Mouse (Mus musculus) frontal cortex, adult (tissue): ENCODE results near the gene Cpd.
"Not testable (repeated sequence)": the region's sequence is repeated elsewhere in the genome, so short reads cannot be mapped to it uniquely, and the experiment has no call there.

Experiments used
- ATAC-seq: cut with Nextera tagmentation; 2 replicates; pipeline ENCODE4 v1.9.2; 2017; ENCODE audit warnings: mild to moderate bottlenecking, moderate library complexity, mixed read lengths; ENCODE audit not compliant: low TSS enrichment

Gene Cpd

DNA sequence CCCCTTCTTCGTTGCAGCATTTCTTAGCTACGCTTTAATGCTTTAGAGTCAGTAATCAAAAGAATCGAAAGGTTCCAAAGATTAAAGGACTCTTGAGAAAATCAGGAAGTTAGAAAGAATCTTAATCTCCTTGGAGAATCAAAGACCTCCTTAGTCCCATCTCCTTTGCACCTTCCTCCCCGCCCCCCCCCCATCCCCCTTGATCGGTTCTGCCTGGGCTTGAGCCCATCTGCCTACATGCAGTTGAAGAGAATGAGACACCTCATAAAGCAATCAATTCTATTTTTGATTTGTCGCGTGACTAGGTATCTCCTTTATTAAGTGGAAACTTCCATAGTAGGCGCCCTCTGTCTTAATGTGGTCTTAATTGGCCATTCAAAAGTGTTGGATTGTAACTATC is 536 bp upstream of the Cpd start:
- ATAC-seq: no peak

DNA sequence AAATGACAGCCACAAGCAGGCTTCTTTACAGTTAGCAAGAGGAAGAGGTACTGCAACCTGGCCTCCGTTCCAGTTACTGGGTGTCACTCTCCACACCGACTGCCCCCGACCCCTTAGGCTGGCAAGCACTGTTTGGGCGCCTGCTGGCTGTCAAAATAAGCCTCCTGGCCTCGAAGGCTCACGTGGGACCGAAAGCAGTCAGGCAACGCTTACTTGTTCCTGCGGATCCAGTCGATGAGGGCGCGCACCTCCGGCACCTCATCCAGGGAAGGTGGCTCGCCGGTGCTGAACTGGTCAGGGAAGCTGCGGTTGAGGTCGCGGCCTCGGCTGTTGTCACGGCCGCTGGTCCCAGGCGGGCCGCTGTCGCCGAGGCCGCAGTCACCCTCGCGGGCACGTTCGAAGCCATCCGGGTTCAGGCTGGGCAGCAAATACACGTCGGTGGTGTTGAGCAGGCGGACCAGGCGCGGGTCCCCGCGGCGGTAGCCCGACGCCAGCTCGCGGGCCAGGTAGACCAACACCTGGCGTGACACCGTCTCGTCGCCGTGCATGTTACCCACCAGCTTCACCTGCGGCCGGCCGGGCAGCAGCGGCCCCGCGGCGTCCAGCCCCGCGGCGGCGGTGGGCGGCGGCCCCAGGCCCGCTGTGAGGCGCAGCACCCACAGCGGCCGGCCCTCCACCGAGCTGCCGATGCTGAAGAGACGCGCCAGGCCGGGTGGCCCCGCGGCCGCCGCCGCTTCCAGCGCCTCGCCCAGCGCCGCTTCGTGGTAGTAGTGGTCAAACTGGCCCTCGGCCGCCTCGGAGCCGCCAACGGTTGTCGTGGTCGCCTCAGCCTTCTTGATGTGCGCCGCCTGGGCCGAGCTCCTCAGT is 574 bp downstream of the Cpd start:
- peak; percentile 38; the same call in 1 of the 2 replicates for ATAC-seq

DNA sequence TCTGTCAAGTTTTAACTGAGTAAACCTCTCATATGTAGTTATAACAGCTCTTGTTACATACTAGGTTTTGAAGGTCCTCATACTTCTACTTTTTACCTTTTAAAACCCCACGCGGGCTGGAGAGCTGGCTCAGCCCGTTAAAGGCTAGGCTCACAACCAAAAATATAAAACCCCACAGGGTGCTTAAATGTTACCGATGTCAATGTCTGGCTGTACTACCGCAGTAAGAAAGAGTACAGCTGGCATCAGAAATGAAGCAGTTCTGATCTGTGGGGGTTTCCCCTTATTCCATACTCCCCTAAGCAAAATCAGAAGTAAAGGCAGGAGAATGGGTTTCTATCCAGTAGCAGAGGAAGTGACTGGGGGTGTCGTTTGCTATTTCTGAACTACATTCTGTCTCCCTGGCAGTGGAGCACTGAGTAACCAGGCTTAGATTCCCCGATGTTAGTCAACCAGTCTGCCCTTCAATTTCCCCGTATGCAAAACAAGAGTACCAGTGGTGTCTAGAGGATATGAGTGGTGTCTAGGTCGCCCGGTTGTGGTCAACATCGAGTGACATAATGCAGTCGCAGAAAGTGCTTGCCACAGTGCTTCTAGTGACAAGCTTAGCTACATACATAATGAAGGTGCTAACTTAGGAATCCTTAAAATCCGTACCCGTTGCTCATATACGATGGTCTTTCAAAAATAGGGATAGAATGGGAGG is 1.4 kb downstream of the Cpd start:
- ATAC-seq: peak; percentile 48; the same call in 1 of the 2 replicates

DNA sequence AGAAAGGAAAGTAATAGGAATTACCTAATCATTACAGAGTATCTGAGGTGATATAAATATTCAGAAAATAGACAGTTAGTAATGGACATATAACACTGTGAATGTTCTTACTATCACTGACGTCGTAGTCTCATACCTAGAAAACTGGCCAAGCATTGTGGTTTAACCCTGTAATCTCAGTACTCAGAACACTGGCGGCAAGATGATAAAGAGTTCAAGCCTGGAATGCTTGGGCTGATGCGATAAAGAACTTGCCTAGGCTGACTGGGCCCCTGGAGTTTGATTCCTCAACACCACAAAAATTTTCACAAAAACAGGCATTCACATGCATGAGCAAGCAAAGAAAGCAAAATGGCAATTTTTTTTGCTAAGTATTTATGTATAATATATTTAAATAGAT is 8.2 kb downstream of the Cpd start:
- no peak for ATAC-seq

DNA sequence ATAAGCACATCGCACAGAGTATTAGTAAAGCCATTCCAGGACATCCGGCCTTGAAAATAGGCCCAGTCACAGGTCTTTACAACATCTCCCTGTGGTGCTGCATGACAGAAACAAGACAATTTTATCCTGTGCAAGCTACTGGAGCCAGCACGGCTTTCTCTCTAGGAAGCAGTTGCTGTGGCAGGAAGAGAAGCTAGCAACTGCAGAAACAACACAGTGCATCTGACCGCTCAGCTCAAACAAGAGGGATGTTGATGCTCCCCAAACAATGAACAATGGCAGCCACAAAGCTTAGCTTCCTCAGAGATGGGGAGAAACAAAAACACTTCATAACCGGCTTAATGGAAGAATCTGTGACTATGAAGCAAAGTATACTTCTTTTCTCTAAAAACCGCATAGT is 10.5 kb downstream of the Cpd start:
- ATAC-seq: 0 out of 2 replicates have a peak, but pooled peaks have one; percentile 44

DNA sequence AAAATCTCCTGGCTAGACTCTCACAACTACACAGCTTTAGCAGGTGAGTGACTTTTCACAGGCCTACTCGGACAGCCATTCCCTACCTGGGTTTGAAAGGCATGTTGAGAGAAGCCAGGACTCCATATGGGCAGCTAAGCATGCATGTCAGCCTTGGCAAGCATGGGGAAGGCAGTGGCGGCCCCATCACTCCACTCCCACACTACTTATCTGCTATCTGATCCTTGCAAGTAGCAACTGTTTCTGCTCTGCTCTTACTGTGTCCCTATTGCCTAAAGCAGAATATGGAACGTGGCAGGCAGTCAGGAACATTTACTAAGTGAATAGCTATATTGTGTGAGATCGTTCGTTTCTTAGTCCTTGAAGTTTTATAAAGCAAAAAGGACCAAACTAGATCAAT is 10.9 kb downstream of the Cpd start:
- ATAC-seq: no peak

DNA sequence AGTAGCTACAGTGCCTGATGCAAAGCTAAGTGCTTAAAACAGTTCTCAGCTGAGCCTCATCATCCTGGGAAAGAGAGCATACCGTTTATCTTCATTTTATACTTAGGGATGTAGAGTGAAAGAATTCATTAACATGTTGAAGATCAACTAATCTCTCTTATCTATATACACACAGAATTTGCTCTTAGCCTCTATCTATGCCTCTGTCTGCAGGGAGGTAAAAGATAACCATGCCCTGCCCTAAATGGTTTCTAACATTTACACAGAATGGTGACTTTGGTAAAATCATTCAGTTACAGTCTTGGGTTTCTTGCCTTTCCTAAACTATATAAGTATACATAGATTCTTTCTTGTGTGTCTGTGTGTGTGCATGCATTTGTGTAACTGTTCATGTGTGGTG is 12.2 kb downstream of the Cpd start:
- ATAC-seq: no peak

DNA sequence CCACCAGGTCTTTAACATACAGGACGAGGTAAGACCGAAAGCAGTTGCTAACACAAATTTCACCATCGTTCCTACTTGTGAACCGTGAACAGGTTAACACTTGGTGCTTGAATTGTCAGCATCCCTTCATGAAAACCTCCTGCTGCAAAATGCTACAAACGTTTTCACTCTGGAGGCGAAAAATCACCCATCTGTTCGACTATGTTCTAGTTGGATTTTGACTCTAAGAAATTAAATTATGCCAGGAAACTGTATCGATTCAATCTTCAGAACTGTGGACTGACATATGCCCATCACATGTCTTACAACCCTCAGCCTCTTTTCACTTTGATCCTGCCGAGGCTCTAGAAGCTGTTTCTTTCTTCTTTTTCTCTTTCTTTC is 21.9 kb downstream of the Cpd start:
- ATAC-seq: no peak; the same call in 1 of the 2 replicates

DNA sequence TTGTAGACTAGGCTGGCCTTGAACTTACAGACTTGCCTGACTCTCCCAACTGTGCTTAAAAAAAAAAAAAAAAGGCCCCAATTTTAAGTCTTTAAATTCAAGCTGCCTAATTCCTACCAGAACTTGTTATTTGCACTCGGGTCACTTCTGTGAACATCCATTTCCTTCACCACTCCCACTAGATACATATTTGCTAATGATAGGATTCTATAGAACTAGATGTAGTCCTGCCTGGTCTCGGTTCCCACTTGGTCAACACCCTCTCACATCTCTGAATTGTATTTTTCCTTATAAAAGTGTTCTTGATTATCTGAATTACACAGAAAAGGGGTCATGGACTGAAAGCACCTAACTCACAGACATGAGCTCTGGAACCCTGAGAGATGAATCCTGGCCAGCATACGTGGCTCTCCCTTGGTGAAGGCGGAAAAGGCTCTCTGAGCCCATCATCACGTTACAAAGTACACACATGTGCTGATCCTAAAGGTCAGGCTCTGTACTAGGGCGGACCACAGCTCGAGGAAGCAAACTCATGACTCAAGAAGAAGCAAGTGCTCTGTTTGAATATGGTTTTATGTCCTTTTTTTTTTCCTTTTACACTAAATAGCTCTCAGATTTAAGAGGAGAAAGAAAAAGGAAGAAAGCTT is 22.5 kb downstream of the Cpd start:
- ATAC-seq: no peak

DNA sequence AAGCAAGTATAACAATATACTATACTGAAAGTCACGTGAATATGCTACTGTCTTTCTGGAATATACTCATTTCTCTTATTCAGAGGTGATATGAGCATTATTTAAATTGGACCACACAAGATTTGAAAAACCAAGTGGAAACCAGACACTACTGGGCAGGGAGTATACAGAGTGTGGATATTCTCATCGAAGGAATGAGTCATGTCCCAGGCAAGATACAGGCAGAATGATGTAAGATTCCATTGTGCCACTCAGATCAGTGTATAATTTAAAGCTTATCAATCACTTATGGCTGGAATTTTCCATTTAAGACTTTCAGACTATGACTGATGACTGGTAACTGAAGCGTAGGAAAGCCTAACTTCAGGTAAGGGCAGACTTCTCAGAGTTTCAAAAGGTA is 23.2 kb downstream of the Cpd start:
- no peak for ATAC-seq

DNA sequence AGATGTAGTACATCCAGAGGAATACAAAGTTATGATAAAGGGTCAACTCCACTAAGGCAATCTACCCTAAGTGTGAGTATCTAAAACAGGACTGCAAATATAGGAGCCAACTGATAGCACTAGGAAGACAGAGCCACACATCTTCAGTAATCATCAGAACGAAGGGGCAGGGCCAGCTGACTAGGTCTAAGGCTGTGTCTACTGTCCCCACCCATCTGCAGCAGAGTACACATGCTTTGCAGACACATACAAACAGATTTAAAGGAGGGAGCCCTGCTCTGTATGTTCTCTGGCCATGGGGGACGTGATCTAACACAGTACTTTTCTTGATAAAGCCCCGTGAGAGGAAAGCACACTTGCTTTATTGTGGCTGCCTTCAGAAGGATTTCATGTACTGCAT is 25.5 kb downstream of the Cpd start:
- ATAC-seq: no peak

DNA sequence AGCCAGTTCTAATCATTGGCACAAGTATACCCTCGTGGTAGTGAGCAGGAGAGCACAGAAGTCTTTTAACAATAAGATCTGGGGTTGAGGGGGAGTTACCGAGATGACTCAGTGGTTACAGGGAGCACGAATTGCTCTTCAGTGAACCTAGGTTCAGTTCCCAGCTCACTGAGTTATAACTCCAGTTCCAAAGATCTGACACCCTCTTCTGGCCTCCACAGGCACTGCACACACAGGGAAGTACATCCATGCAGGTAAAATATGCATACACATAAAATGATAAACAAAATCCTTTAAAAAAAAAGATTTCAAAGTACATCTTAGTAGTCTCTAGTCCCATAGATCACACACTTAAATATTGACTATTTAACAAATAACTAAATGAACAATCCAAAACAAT is 29.2 kb downstream of the Cpd start:
- ATAC-seq: no peak

DNA sequence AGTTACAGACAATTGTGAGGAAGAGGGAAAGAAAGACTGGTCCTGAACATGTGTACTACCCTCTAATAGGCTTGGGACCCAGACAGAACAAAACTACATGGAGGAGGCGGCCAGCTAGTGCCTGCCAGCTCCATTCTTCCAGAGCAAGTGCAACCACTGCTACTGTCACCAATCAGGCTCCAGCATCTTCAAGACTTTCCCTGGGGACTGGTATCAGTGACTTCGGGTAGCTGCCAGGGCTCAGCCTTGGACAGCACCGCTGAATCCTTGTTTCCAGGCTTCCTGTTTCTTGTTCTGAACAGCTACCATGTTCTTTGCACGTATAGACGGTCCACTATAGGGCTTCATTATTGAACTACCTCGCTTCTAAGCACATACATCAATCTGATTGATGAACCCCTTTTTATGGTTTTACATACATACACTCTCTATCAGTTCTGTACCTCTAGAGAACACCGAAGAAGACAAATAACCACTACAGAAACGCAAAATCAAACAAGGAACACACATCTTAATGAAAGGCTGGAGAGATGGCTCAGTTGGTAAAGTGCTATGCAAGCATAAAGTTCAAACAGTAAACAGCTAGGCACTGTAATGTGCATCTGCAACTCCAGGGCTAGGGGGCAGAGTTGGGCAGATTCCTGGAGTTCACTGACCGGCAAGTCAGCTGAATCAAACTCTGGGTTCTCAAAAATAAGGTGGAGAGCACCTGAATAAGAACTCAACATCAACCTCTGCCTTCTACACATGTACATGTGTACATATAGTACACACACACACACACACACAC is 35.9 kb downstream of the Cpd start:
- no peak for ATAC-seq

DNA sequence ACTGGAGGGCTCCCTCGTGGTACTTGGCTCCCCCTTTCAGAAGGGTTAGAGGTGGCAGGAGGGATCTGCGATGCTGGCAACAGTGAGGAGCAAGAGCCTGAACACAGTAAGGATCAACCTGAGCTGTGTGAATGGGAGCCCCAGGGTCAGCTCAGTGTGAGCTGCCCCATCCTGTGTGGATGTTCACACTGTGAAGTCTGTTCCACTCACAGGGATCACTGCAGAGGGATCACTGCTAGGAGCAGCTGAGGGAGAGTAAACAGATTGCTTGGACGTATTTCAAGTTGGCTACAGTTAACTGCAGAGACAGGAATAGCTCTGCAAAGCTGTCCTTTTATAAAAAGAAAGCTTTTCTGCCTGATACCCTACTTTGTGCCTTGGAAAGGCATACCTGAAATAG is 37.4 kb downstream of the Cpd start:
- peak; percentile 69; the same call in 1 of the 2 replicates for ATAC-seq

DNA sequence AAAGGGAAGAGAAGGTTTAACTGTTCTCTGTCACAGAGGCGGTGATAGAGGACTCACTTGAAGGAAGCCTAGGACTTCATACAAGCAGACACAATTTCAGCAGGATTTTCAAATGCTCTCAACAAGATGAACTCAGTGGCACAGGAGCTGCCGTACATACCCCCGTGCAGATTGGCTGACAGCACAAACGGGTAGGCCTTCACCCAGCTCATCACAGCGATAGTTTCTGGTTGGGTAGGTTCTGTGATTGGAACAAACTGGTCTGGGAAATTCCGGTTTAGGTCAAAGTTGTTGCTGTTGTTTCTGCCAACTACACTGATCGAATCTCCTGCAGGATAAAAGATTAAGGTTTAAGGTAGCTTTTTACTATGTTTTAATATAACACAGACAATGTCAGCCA is 38.3 kb downstream of the Cpd start:
- no peak for ATAC-seq

DNA sequence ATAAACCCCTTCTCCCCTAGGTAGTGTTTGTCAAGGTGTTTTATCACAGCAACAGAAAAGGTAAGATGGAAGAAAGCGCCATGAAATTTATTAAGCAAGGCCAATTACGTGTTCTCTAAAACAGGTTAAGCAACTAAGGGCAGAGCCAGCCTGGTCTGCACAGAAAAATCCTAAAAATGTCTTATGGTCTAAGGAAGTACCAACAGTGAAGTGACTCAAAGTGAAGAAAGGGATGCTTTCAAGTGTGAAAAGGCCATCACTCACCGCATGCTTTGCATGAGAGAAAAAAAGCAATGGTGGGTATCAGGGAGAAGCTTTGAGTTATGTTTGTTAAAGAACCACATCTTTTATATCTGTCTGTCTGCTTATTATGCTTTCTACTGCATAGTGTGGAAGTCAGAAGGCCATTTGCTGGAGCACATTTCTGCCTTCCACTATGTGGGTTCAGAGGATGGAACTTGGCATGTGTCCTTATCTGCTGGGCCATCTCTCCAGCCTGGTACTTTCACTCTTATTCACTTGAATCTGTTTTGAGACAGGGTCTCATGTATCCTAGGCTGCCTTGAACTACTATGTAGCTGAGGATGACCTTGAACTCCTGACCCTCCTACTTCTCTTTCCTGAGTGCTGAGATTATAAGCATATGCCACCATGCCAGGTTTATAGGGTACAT is 39.7 kb downstream of the Cpd start:
- no peak for ATAC-seq

DNA sequence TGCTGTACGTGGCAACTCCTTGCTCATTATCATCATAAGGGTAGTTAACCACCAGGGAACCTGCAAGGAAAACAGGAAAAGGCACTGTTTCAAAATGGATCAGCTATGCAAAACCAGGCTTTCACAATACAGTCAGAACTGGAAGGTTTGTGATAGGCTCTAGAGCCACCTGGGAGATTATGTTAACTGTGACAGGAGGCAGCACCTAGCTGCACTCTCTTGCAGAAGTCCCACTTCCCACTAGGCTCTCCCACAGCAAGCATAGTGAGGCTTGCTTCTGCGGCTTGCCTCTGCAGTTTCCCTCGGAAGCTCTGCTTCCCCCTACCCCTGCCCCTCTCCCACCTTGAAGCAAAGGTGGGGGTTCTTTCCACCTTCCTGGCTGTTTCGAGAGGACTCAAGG is 40.8 kb downstream of the Cpd start:
- ATAC-seq: no peak

DNA sequence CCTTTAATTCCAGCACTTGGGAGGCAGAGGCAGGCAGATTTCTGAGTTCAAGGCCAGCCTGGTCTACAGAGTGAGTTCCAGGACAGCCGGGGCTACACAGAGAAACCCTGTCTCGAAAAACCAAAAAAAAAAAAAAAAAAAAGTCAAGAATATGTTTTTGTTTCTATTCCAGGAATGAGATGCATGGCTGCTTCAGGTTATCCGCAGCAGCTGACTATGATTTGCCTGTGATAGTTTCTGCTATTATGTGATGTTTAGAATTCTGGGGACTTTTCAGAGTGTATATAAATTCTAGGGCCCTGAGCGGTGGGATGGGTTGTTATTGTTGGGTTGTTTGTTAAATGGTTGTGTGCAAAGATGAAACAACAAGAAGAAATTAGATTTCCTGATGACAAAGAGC is 41.7 kb downstream of the Cpd start:
- ATAC-seq: not testable (repeated sequence)

DNA sequence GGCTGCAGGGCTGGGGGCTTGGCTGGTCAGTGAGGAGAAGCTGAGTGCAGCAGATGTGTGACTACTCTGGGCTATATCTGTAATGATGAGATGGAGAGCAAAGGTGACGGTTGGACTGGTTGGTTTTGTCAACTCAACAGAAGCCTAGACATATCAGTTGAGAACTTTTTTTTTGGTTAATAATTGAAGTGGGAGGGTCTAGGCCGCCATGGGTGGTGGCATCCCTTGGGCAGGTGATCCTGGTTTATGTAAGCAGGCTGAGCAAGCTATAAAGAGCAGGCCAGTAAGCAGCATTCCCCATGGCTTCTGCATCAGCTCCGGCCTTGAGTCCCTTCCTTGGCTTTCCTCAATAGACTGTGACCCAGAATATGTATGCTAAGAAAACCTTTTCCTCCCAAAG is 43.6 kb downstream of the Cpd start:
- ATAC-seq: no peak

DNA sequence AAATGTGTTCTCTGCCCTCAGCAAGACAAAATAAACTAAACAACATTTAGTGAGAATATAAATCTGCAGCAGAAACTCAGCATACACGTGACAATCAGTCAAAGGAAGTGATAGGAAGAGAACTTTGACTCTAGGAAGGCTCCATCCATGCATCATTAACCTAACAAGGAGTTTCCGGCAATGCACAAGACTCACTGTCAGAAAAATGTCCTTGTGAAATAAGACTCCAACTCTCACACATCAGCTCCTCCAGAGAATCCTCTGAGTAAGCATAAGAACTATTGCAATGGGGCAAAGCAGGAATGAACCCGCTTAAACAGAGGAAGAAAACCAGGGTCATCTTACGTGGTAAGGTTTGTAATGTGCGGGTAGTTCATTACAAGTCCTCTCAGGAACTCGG is 49.6 kb downstream of the Cpd start:
- no peak for ATAC-seq

DNA sequence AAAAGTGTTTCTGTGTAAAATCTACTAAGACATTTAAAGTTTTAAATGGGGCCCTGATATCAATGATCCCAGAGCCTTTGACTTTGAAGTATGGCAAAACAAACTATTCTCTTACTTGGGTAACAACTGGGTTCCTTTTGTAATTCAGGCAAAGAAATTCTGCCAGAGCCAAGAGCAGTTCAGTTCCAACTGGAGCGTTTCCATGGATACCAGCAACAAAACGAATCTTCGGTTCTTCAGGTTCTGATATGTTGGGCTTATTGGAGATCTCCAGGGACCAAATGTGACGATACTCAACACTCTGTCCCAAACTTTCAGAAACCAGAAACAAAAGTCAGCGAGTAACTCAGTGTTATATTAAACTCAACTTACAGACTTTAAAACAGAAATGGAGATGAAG is 51.5 kb downstream of the Cpd start:
- ATAC-seq: no peak
